Mouse (Mus musculus) thymus, postnatal 4 days (tissue): ENCODE measurements around the gene Cd164l2.
A peak's percentile ranks its signal among the peaks of the same experiment; 100 is the strongest.

ENCODE experiments used
- DNase-seq: peaks from one replicate; pipeline ENCODE4 v3.0.0; 2021

Gene Cd164l2

DNA sequence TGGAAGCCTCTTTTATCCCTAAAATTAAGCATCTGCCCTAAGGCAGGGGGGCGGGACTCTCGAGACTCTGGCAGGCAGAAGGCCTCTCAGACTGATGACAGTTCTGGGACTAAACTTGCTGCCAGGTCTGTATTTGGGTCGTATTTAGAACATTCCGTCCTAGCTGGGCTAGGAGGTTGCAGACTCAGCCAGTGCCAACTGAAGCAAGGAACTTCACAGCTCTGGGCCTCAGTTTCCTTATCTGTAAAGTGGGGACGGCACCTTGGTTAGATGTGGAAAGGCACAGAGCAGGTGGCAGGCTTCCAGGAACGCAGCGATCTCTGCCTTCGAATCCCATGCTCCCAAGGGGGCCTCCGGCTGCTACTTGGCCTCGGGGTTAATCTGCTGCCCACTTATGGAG lies 14.1 kb downstream of the Cd164l2 start:
- DNase-seq: no peak

- DNase-seq: peak; percentile 15
Measured at GRCm38 (mm10) chr4:133227636-133228035, 15.7 kb downstream of the Cd164l2 start.

DNA sequence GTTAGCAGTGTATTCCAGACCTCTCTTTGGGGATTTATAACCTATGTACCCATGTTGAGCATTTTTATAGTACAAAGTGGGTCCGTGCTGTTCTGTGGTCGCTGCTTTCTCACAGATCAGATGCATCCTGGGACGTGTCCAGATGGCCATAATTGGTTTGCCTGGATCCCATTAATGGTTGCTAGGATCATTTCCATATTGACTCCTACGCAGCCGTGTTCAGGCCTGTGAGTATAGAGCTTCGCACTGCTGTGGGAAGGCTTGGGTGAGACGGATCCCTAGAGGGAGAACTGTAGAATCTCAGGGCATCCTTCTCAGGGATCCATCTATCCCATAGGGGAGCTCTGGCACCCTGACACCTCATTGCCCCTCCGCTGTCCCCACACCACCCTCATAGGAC lies 17.7 kb downstream of the Cd164l2 start:
- DNase-seq: no peak

- peak; percentile 68 for DNase-seq
Measured at GRCm38 (mm10) chr4:133233285-133233976, 21.5 kb downstream of the Cd164l2 start.

DNA sequence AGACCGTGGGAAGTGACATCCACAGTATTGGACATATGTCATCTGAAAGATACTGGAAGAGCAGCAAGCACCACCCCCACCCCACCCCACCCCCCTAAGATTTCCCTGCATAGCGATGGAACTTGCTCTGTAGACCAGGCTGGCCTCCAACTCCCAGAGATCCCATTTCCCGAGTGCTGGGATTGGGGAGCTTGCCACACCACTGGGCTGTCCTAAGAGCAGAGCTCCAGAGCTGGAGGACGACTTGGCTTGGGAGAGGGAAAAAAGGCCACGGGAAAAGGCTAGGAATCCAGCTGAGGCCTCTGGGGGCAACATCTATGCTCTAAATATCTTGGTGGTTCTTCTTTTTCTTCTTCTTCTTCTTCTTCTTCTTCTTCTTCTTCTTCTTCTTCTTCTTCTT lies 22.8 kb downstream of the Cd164l2 start:
- DNase-seq: no peak

GRCm38 (mm10) chr4:133235415-133235814 lies 23.5 kb downstream of the Cd164l2 start:
- no peak for DNase-seq

DNA sequence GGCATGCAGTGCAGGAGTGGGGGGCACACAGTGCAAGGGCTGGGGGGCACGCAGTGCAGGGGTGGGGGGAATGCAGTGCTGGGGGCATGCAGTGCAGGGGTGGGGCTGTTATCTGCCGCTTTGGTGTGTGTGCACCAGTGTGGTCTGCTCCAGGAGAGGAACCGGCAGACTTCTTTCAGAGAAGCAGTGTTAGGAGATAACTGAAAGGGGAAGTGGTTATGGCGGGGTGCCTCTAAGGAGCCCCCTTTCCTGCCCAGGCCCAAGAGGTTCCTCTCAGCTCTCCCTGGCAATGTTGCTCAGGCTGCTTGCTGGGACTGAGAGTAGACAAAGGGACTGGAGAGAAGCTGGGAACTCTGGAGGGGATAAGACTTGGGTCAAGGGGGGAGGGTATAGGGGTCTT lies 26.0 kb downstream of the Cd164l2 start:
- peak; percentile 65 for DNase-seq

GRCm38 (mm10) chr4:133240490-133240921 lies 28.6 kb downstream of the Cd164l2 start, which contains the start of gene Map3k6:
TSS of gene Map3k6 (plus strand) at chr4:133240818.
- peak; percentile 43 for DNase-seq

GRCm38 (mm10) chr4:133240934-133241908 lies 29.3 kb downstream of the Cd164l2 start:
- DNase-seq: peak; percentile 96

- no peak for DNase-seq
Measured at GRCm38 (mm10) chr4:133241910-133242309, 30.0 kb downstream of the Cd164l2 start.

- no peak for DNase-seq
Measured at GRCm38 (mm10) chr4:133242710-133243109, 30.8 kb downstream of the Cd164l2 start.

DNA sequence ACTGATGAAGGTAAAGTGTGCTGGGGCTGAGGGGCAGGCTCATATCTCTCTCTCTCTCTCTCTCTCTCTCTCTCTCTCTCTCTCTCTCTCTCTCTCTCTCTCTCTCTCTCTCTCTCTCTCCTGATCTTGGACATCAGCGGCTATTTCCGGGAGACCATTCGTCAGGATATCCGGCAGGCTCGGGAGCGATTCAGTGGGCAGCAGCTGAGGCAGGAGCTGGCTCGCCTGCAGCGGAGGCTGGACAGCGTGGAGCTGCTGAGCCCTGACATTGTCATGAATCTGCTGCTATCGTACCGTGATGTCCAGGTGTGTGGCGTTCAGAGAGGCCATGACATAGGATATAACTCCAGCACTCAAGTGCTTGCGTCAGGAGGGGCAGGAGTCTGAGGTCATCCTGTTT lies 31.6 kb downstream of the Cd164l2 start:
- DNase-seq: no peak

GRCm38 (mm10) chr4:133244289-133244688 lies 32.4 kb downstream of the Cd164l2 start:
- no peak for DNase-seq

DNA sequence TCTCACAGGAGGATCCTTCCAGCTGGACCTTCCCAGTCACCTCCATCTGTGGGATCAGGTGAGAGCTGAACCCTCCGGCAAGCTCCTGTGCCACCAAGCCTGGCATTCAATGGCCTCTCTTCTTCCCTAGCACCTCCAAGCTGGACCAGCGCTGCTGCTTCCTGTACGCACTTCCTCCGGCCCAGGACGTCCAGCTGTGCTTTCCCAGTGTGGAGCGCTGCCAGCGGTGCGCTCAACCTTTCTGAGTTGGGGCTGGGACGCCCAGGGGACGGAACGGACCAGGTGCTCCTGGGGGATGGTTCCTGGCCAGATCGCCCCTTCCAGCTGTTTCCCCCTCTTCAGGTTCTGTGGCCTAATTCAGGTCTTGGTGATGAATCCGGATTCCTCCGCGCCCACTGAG lies 35.1 kb downstream of the Cd164l2 start:
- DNase-seq: no peak

DNA sequence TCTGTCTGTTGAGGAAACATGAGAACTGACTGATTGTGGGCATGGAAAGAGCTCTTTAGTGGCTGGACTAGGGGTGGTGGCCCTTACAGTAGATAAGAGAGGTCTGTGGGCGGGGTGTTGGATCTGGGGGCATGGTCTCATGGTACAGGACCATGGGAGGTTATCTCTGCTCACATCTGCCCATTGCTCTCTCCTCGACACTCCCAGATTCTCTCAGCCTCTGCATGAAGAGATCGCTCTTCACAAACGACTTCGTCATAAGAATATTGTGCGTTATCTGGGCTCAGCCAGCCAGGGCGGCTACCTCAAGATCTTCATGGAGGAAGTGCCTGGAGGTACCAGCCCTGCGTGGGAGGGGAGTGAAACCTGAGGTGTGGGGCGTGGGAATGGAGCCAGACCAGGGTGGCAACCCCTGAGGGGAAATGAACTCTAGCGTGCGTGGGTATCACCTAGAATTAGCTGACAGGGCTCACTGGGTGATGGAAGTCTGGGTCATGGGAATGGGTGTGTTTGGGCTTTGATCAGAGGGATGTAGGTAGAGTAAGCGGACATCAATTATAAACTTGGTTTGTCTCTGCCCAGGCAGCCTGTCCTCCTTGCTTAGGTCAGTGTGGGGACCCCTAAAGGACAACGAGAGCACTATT lies 36.0 kb downstream of the Cd164l2 start:
- DNase-seq: no peak

GRCm38 (mm10) chr4:133250609-133251008 lies 38.7 kb downstream of the Cd164l2 start:
- peak; percentile 97 for DNase-seq

DNA sequence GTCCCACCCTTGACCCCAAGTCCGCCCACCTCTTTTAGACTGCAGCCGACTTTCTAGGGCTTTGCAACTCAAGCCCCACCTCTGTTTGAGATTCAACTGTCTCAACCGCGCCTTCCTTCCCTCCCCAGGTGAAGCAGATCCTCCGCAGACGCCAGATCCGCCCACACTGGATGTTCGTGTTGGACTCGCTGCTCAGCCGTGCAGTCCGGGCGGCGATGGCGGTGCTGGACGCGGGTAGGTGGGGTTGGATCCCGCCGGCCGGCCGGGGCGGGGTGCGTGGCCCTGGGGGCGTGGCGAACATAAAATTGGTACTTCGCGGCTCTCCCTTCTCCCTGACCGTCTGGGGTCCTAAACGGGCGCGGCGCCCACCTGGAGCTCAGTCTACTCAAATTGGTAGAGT lies 39.3 kb downstream of the Cd164l2 start:
- peak; percentile 45 for DNase-seq

DNA sequence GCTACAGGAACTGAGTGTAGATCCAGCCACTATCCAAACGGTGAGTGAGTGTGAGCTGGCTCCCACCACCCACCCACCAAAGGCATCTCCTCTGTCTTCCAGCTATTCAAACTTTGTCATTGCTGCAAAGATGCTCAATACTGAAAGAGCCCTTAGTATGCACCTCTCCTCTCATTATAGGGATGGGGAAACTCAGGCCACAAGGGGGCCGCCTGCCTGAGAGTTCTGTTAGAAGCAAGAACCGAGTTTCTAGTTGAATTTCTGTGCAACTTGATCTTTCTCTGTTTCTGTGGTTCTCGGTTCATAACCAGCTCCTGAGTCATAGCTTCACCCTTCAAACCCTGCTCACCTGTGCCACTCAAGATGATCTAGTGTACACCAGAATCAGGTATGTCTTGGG lies 40.2 kb downstream of the Cd164l2 start:
- peak; percentile 68 for DNase-seq

DNA sequence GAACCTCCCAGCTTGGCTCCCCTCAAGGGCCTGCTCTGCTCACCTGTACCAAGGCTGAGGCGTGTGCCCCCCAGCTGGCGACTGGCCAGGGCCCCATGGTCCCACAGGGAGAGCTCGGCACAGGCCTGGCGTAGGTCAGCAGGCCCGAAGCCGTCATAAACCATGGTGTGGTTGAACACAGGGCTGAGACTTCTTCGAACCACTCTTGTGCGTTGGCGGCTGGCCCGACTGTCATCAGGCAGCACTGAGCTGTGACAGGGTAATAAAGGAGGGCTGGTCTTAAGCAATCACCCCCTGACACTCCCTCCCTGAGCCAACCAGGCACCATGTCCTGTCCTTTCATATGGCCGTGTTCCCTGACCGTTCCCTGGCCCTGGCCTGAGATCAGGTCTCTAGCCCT lies 41.5 kb downstream of the Cd164l2 start:
- DNase-seq: no peak

DNA sequence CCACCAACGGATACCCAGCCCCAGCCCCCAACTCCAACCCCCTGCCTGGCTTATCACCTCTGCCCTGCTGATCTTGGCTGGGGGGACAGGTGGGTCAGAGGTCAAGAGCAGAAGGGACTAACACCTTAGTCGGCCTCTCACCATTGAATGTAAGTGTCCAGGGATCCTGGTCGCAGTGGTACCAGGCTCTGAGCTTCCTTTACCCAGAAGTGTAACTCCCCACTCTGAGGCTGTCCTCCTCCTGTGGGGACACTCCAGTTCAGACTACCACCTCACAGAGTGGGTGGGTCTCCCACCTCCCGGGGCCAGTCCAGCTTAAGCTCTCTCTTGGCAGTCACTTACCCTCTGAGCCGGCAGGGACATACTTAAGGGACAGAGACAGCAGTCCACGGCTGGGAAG lies 43.5 kb downstream of the Cd164l2 start:
- DNase-seq: no peak

GRCm38 (mm10) chr4:133256820-133257219 lies 44.9 kb downstream of the Cd164l2 start:
- DNase-seq: no peak

GRCm38 (mm10) chr4:133257230-133257629 lies 45.3 kb downstream of the Cd164l2 start:
- no peak for DNase-seq

- no peak for DNase-seq
Measured at GRCm38 (mm10) chr4:133257798-133258408, 46.0 kb downstream of the Cd164l2 start.
